ENCODE assay signal across 9 mouse cellular contexts in genomic region chr13:23759916-23760239, GRCm38 (mm10). TPM values are rescaled to one million over a fixed set of nuclear protein-coding genes. Genes with fewer than 3 reads are reported as not detected.
A peak's percentile ranks its signal among the peaks of the same experiment; 100 is the strongest.
DNase-seq lines count a peak whose midpoint lies in the region; ATAC-seq lines count a peak whose summit lies in the region.
"Had no signal": no experiment of that assay in that cellular context is flagged by ENCODE, and none has a peak within 500 bp of the region (broad histone marks: within the 10 kb centered on the region; RNA-seq: fewer than 3 reads in every experiment).

No protein-coding gene starts in this region.

- peak overlapping the region; percentile 84 for H3K4me2 ChIP-seq in liver, embryonic 11.5 days
- H3K4me2 ChIP-seq in embryonic facial prominence, embryonic 13.5 days: peak overlapping the region; percentile 92
- H3K4me2 ChIP-seq in neural tube, embryonic 13.5 days: peak overlapping the region; percentile 79

- no peak for ATAC-seq in liver, embryonic 11.5 days (replicated peaks; ENCODE audit: low FRiP score)
- ATAC-seq in embryonic facial prominence, embryonic 13.5 days (ENCODE audit: insufficient number of reproducible peaks, insufficient read depth, low FRiP score, low TSS enrichment, low read depth): no peak
- ATAC-seq in neural tube, embryonic 13.5 days (ENCODE audit: low read depth): no peak

- H3K9me3 ChIP-seq in liver, embryonic 11.5 days (ENCODE audit: control insufficient read depth, low read length): no peaks in the 10 kb centered on the region
- H3K9me3 ChIP-seq in embryonic facial prominence, embryonic 13.5 days: no peaks in the 10 kb centered on the region
- no peaks in the 10 kb centered on the region for H3K9me3 ChIP-seq in limb, embryonic 10.5 days (replicated peaks)
- H3K9me3 ChIP-seq in neural tube, embryonic 13.5 days: no peaks in the 10 kb centered on the region

- no peaks in the 10 kb centered on the region for H3K27me3 ChIP-seq in liver, embryonic 11.5 days (replicated peaks; ENCODE audit: control insufficient read depth, insufficient read depth, low read length)
- no peaks in the 10 kb centered on the region for H3K27me3 ChIP-seq in embryonic facial prominence, embryonic 13.5 days
- H3K27me3 ChIP-seq in limb, embryonic 10.5 days (ENCODE audit: low read depth, poor library complexity, severe bottlenecking): no peaks in the 10 kb centered on the region
- H3K27me3 ChIP-seq in neural tube, embryonic 13.5 days: no peaks in the 10 kb centered on the region

- H3K4me1 ChIP-seq in liver, embryonic 11.5 days (replicated peaks; ENCODE audit: control insufficient read depth, insufficient read depth, low read length): peaks cover 42% of the 10 kb centered on the region
- H3K4me1 ChIP-seq in embryonic facial prominence, embryonic 13.5 days: peaks cover 21% of the 10 kb centered on the region
- peaks cover 33% of the 10 kb centered on the region for H3K4me1 ChIP-seq in limb, embryonic 10.5 days
- H3K4me1 ChIP-seq in neural tube, embryonic 13.5 days (replicated peaks): peaks cover 34% of the 10 kb centered on the region

- peak overlapping the region; percentile 53; the same call in 1 of the 2 replicates for H3K4me3 ChIP-seq in liver, embryonic 11.5 days (ENCODE audit: low read depth, low read length)
- H3K4me3 ChIP-seq in embryonic facial prominence, embryonic 13.5 days: peak overlapping the region; percentile 59
- peak overlapping the region; percentile 59 for H3K4me3 ChIP-seq in limb, embryonic 10.5 days
- no peak overlapping the region for H3K4me3 ChIP-seq in neural tube, embryonic 13.5 days

- no peaks in the 10 kb centered on the region for H3K36me3 ChIP-seq in liver, embryonic 11.5 days (ENCODE audit: control insufficient read depth, insufficient read depth, low read length)
- H3K36me3 ChIP-seq in embryonic facial prominence, embryonic 13.5 days: no peaks in the 10 kb centered on the region
- H3K36me3 ChIP-seq in limb, embryonic 10.5 days: no peaks in the 10 kb centered on the region
- H3K36me3 ChIP-seq in neural tube, embryonic 13.5 days: no peaks in the 10 kb centered on the region

- peak; percentile 60 for DNase-seq in liver, embryonic 11.5 days (ENCODE audit: low spot score)
- DNase-seq in liver: no peak
- peak; percentile 56 for DNase-seq in limb, embryonic 10.5 days (ENCODE audit: low spot score)
- DNase-seq in right cerebral cortex, postnatal 14 days: no peak
- no peak for DNase-seq in ovary, postnatal 36 days (ENCODE audit: low spot score)
- DNase-seq in kidney, adult 11 months: no peak
- DNase-seq: lung, postnatal 14 days had no signal

- 64% methylated on average over 1 of the region's 1 CpGs for WGBS in liver, embryonic 11.5 days
- 71% methylated on average over 1 of the region's 1 CpGs for WGBS in embryonic facial prominence, embryonic 13.5 days
- 74% methylated on average over 1 of the region's 1 CpGs for WGBS in limb, embryonic 10.5 days
- 77% methylated on average over 1 of the region's 1 CpGs for WGBS in neural tube, embryonic 13.5 days

- H3K27ac ChIP-seq in liver, embryonic 11.5 days (ENCODE audit: low read depth, low read length): peak overlapping the region; percentile 99
- H3K27ac ChIP-seq in embryonic facial prominence, embryonic 13.5 days: peak overlapping the region; percentile 95
- H3K27ac ChIP-seq in limb, embryonic 10.5 days: peak overlapping the region; percentile 92
- peak overlapping the region; percentile 90; the same call in 1 of the 2 replicates for H3K27ac ChIP-seq in neural tube, embryonic 13.5 days (replicated peaks)

- peak overlapping the region; percentile 87 for H3K9ac ChIP-seq in liver, embryonic 11.5 days (ENCODE audit: low read depth, low read length)
- peak overlapping the region; percentile 72 for H3K9ac ChIP-seq in embryonic facial prominence, embryonic 13.5 days
- H3K9ac ChIP-seq in neural tube, embryonic 13.5 days: peak overlapping the region; percentile 60; the same call in 1 of the 2 replicates

RNA-seq across cellular contexts. Expression of gene Hist1h4a, which starts 1.2 kb away (rescaled TPM):
- 0.57 TPM in 1 of 2 replicates, not detected in the other for polyA plus RNA-seq in liver, embryonic 11.5 days (2014; fragmentation: Nextera tagmentation; extraction: Ambion mirVana)
- polyA plus RNA-seq in embryonic facial prominence, embryonic 13.5 days (2015; fragmentation: Nextera tagmentation; extraction: Ambion mirVana): not detected in 2 replicates
- polyA plus RNA-seq in limb, embryonic 10.5 days (2016; fragmentation: Nextera tagmentation; extraction: Ambion mirVana): 0.51 and 0.62 TPM in 2 replicates
- 1.1 TPM in 1 of 2 replicates, not detected in the other for polyA plus RNA-seq in neural tube, embryonic 13.5 days (2015; fragmentation: Nextera tagmentation; extraction: Ambion mirVana)

RNA-seq across cellular contexts. Expression of gene Hist1h3a, which starts 2.3 kb away (rescaled TPM):
- polyA plus RNA-seq in liver, embryonic 11.5 days (2014; fragmentation: Nextera tagmentation; extraction: Ambion mirVana): 4.2 and 8.8 TPM in 2 replicates
- polyA plus RNA-seq in embryonic facial prominence, embryonic 13.5 days (2015; fragmentation: Nextera tagmentation; extraction: Ambion mirVana): 5.8 and 8.6 TPM in 2 replicates
- polyA plus RNA-seq in limb, embryonic 10.5 days (2016; fragmentation: Nextera tagmentation; extraction: Ambion mirVana): 3.0 and 5.3 TPM in 2 replicates
- polyA plus RNA-seq in neural tube, embryonic 13.5 days (2015; fragmentation: Nextera tagmentation; extraction: Ambion mirVana): 1.1 and 1.5 TPM in 2 replicates

RNA-seq across cellular contexts. Expression of gene Hist1h4b, which starts 3.1 kb away (rescaled TPM):
- polyA plus RNA-seq in liver, embryonic 11.5 days (2014; fragmentation: Nextera tagmentation; extraction: Ambion mirVana): 4.0 TPM in 2 replicates
- 7.6 and 9.2 TPM in 2 replicates for polyA plus RNA-seq in embryonic facial prominence, embryonic 13.5 days (2015; fragmentation: Nextera tagmentation; extraction: Ambion mirVana)
- 4.4 and 5.9 TPM in 2 replicates for polyA plus RNA-seq in limb, embryonic 10.5 days (2016; fragmentation: Nextera tagmentation; extraction: Ambion mirVana)
- 2.3 TPM in 1 of 2 replicates, not detected in the other for polyA plus RNA-seq in neural tube, embryonic 13.5 days (2015; fragmentation: Nextera tagmentation; extraction: Ambion mirVana)

RNA-seq across cellular contexts. Expression of gene Hist1h1a, which starts 3.6 kb away (rescaled TPM):
- polyA plus RNA-seq in liver, embryonic 11.5 days (2014; fragmentation: Nextera tagmentation; extraction: Ambion mirVana): 2.8 and 3.9 TPM in 2 replicates
- 4.5 and 5.9 TPM in 2 replicates for polyA plus RNA-seq in embryonic facial prominence, embryonic 13.5 days (2015; fragmentation: Nextera tagmentation; extraction: Ambion mirVana)
- polyA plus RNA-seq in limb, embryonic 10.5 days (2016; fragmentation: Nextera tagmentation; extraction: Ambion mirVana): 2.1 and 4.0 TPM in 2 replicates
- polyA plus RNA-seq in neural tube, embryonic 13.5 days (2015; fragmentation: Nextera tagmentation; extraction: Ambion mirVana): not detected in 2 replicates

RNA-seq across cellular contexts. Expression of gene Hist1h3b, which starts 7.8 kb away (rescaled TPM):
- polyA plus RNA-seq in liver, embryonic 11.5 days (2014; fragmentation: Nextera tagmentation; extraction: Ambion mirVana): 5.5 and 8.3 TPM in 2 replicates
- polyA plus RNA-seq in embryonic facial prominence, embryonic 13.5 days (2015; fragmentation: Nextera tagmentation; extraction: Ambion mirVana): 15.6 and 18.1 TPM in 2 replicates
- 6.3 and 9.7 TPM in 2 replicates for polyA plus RNA-seq in limb, embryonic 10.5 days (2016; fragmentation: Nextera tagmentation; extraction: Ambion mirVana)
- 0.96 and 2.3 TPM in 2 replicates for polyA plus RNA-seq in neural tube, embryonic 13.5 days (2015; fragmentation: Nextera tagmentation; extraction: Ambion mirVana)

Comparison
In these comparisons a context has a peak if more than half of its experiments do, and no peak if none do; other contexts are left out.
1. DNase-seq: peak in liver, embryonic 11.5 days (single experiment) and limb, embryonic 10.5 days (single experiment); none in liver (single experiment), right cerebral cortex, postnatal 14 days (single experiment), ovary, postnatal 36 days (single experiment) and kidney, adult 11 months (single experiment).
2. Peak in every context shown above with its lines, with median percentiles within 50 percentile points of each other: H3K27ac ChIP-seq, H3K4me2 ChIP-seq and H3K9ac ChIP-seq.